Mouse (Mus musculus) mouse embryonic stem cell (cell line): ENCODE measurements around the gene Cdr2l.
"Not testable (repeated sequence)": the region's sequence is repeated elsewhere in the genome, so short reads cannot be mapped to it uniquely, and the experiment has no call there.

ENCODE experiments used
- in situ Hi-C, 2 experiments: fragments of 300-500 bp; cut with MboI; formaldehyde crosslinking; loops; 1 replicate in 1 of 2; 3 replicates in 1 of 2; pipeline ENCODE4 v1.14.3; 2019 to 2020; ENCODE audit warnings: low sequenced_read_pairs in 2 of 2, low pct_unique_long_range_greater_than_20kb in 1 of 2, mixed read lengths in 1 of 2; ENCODE audit not compliant: unreplicated experiment in 1 of 2

The Cdr2l gene

GRCm38 (mm10) chr11:115366706-115367394 lies 14.9 kb upstream of the Cdr2l start:
- in situ Hi-C loops: no loop called here

- in situ Hi-C loops: no loop called here
Measured at GRCm38 (mm10) chr11:115367395-115367944, 14.2 kb upstream of the Cdr2l start, which contains the start of gene Hid1. TSS of gene Hid1 (minus strand) at chr11:115367756.

GRCm38 (mm10) chr11:115370368-115370767 lies 11.3 kb upstream of the Cdr2l start:
- in situ Hi-C loops: no loop called here

GRCm38 (mm10) chr11:115371354-115371753 lies 10.4 kb upstream of the Cdr2l start:
- in situ Hi-C loops: no loop called here

- in situ Hi-C loops: no loop called here
Measured at GRCm38 (mm10) chr11:115372015-115372414, 9.7 kb upstream of the Cdr2l start.

- in situ Hi-C loops: no loop called here
Measured at GRCm38 (mm10) chr11:115372737-115373136, 9.0 kb upstream of the Cdr2l start.

- in situ Hi-C loops: no loop called here
Measured at GRCm38 (mm10) chr11:115373805-115374694, 7.7 kb upstream of the Cdr2l start.

GRCm38 (mm10) chr11:115374695-115375425 lies 6.9 kb upstream of the Cdr2l start:
- in situ Hi-C loops: no loop called here

GRCm38 (mm10) chr11:115376722-115377121 lies 5.0 kb upstream of the Cdr2l start:
- in situ Hi-C loops: no loop called here

- in situ Hi-C loops: no loop called here
Measured at GRCm38 (mm10) chr11:115377254-115377653, 4.5 kb upstream of the Cdr2l start.

- in situ Hi-C loops: no loop called here
Measured at GRCm38 (mm10) chr11:115377854-115378253, 3.9 kb upstream of the Cdr2l start.

- in situ Hi-C loops: no loop called here
Measured at GRCm38 (mm10) chr11:115381276-115381675, 440 bp upstream of the Cdr2l start.

GRCm38 (mm10) chr11:115382891-115383290 lies 1.2 kb downstream of the Cdr2l start:
- in situ Hi-C loops: no loop called here

GRCm38 (mm10) chr11:115383701-115384474 lies 2.2 kb downstream of the Cdr2l start:
- in situ Hi-C loops: no loop called here

- in situ Hi-C loops: no loop called here
Measured at GRCm38 (mm10) chr11:115384587-115384986, 2.9 kb downstream of the Cdr2l start.

GRCm38 (mm10) chr11:115386859-115387258 lies 5.1 kb downstream of the Cdr2l start:
- in situ Hi-C loops: not testable (repeated sequence)

GRCm38 (mm10) chr11:115391358-115391757 lies 9.6 kb downstream of the Cdr2l start:
- in situ Hi-C loops: no loop called here

GRCm38 (mm10) chr11:115393721-115394325 lies 12.1 kb downstream of the Cdr2l start:
- in situ Hi-C loops: no loop called here
